Mouse (Mus musculus) urinary bladder, postnatal 10 days (tissue): ENCODE measurements around the gene Bad.
"Not testable (repeated sequence)": the region's sequence is repeated elsewhere in the genome, so short reads cannot be mapped to it uniquely, and the experiment has no call there.

Experiments used
- DNase-seq: peaks from one replicate; pipeline ENCODE4 v3.0.0; 2022; ENCODE audit warnings: low spot score

Bad gene

DNA sequence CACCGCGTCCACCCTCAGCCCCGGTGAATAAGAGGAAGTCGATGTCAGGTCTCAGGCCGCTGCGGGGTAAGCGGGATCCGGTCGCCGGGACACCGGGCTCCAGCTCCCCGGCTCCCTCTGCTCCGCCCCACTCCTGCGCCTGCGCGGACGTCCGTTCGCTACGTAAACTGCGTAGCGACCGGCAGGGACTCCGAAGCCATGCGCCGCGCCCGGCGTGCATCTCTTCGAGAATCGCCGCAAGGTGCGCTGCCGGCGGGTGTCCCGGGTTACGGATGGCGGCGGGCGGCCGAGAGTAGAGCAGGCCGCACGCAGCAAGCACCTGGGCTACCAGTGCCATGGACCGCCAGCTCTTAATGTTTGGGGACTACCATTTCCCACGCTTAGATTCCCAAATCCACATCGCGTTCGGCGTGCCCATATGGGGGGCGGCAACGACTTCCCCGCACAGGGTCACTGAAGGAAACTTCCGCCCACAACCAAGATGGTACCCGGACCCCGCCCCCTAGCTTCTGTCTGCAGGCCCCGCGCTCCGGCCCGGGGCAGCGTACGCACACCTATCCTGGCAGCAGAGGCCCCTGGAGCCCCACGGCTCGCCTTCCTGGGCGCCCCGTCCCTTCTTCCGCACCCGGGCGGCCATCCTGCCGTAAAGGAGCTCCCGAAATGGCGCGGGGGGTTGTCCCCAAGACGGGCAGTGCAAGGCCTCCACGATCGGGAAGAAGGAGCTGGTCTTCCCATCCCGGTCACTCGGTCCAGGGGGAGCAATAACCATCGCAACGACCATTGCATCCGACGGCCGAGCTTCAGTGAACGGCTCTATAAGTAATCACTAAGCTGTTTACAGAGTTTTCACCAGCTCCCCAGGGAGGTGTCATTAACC lies at the start of gene Bad:
Gene Bad (plus strand): TSS at position 490 of the 877 bp plus-strand sequence.
- peak; percentile 79 for DNase-seq

GRCm38 (mm10) chr19:6892512-6892911 lies 49.1 kb upstream of the Bad start:
- no peak for DNase-seq

- no peak for DNase-seq
Observed at GRCm38 (mm10) chr19:6893731-6894451, 47.8 kb upstream of the Bad start.

DNA sequence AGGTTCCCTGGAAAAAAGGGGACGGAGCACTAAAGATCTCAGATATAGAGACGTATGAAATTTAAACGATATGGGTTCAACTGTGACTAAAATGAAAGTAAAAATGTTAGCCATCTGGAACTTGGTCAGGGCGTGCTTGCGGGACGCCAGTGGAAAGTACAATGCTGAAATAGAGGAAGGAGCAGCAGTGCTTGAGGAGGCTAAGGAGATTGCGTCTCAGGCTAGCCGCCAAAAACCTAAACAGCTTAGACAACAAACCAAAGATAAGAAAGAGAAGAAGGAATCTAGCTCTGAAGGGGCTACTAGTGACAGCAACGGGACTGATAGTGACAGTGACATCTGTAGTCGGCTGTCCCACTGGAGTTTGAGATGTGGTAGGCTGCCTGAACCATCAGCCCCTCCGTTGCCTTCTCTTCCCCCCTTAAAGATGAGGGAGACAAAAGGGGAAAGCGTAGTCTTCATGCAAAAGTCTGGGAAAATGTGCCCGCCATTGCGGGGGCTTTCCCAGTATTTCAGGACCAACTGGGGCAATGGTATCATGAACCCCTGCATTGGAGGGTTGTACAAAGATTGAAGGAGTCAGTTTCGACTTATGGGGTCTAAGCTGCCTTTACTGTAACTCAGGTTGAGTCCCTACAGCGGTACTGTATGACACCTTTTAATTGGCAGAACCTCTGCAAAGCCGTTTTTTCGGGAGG lies 45.9 kb upstream of the Bad start:
- DNase-seq: not testable (repeated sequence)

DNA sequence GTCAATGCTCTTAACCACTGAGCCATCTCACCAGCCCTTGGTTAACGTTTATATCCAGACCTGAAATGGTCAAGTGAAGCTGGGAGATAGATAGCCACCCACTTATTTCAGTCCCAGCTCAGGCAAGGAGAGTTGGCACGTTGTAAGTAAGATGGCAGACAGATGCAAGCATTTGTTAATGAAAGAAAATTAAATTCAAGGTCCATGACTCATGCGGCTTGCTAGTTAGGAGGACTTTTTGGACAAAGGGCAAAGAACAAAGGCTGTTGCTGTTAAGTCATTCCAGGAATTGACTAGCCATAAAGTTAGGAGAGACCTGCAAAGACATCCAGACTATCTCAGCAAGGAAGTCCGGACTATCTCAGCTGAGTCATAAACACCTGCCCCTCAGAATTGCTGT lies 42.0 kb upstream of the Bad start:
- no peak for DNase-seq

DNA sequence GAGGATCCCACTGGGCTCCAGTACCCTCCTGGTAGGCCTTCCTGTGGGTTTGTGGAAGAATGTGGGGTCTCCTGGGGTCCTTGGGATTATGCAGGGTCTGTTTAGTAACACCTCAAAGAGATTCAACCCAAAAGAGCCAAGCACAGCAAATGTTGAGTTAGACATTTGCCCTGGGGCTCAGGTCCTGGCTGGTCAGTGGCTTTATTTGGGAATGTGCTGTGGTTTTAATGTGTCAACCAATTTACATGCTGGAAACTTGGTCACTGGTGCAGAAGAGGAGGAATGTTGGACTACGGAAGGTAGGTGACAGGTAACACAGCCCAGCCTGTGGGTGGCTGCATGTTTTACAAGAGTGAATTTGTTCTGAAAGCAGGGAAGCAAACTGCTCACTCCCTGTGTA lies 38.6 kb upstream of the Bad start:
- no peak for DNase-seq

DNA sequence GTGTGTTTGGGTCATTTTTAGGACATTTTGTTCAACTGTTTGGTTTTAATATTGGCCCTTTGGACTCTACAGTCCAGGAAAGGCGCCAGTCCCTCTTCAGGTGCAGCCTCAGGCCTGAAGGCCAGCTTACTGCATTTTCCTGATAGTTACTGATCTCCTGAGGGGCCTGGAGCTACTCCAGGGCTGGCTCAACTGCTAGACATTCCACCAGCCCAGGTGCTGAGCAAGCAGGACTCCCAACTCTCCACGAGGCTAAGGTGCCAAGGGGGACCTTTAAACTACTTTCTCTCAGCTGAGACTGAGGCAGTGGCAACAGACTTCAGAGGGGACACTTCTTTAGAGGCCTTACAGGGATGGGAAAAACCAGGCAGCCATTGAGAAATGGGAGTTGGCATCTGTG lies 36.8 kb upstream of the Bad start:
- no peak for DNase-seq

- DNase-seq: no peak
Observed at GRCm38 (mm10) chr19:6905498-6906159, 36.0 kb upstream of the Bad start.

DNA sequence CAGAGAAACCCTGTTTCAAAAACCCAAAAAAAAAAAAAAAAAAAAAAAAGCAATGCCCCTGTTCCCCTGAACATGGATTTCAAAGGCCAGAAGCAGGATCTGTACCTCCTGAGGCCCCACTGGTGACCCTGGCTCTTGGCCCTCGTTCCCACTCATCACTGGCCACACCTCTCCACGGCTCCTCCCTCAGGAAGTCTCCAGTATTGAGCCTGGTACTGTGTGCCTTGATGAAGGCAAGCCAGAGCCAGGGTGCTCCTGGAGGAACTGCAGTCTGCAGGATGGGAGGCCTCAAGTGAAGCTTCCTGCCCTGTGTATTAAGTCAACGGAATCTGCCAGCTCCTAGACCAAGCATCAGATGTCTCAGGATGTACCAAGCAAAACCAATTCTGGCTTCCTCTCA lies 35.5 kb upstream of the Bad start:
- no peak for DNase-seq

- no peak for DNase-seq
Observed at GRCm38 (mm10) chr19:6907094-6907493, 34.6 kb upstream of the Bad start.

- no peak for DNase-seq
Observed at GRCm38 (mm10) chr19:6907811-6908540, 33.7 kb upstream of the Bad start.

DNA sequence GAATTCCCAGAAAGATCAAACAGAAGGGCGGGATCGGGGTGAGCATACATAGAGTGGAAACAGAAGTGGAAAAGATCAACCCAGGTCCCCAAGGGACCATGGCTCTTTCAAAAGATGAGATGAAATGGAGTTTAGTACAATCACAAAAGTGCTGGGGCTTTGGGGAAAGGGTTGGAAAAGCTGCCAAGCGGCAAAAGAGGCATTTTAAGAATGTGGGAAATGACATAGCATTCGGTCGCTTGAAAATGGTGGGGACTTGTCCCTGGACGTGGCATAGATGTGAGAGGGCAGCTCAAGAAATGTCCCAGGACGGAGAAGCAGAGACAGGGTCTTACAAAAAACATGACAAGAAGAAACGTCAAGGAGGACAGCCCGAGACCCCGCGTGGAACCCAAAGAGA lies 32.6 kb upstream of the Bad start:
- no peak for DNase-seq

- peak; percentile 66 for DNase-seq
Observed at GRCm38 (mm10) chr19:6909507-6910289, 32.0 kb upstream of the Bad start, which contains the start of the genes Trmt112 and Prdx5. Trmt112 (plus strand) TSS chr19:6909698. Prdx5 (minus strand) TSS chr19:6910106.

DNA sequence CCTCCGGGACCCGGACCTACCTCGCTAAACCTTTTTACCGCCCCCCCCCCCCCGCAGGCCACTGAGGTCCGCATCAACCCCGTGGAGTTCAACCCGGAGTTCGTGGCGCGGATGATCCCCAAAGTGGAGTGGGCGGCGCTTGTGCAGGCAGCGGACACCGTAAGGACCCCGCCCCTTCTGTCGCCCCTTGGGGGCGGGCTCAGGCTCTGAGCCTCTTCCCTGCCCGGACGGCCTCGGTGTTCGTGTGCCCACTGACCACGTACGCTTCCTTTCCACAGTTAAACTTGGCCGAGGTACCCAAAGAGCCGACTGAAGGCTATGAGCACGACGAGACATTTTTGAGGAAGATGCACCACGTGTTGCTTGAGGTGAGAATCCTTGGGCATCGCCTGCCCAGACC lies 31.4 kb upstream of the Bad start:
- not testable (repeated sequence) for DNase-seq

- DNase-seq: no peak
Observed at GRCm38 (mm10) chr19:6911101-6912074, 30.3 kb upstream of the Bad start.

GRCm38 (mm10) chr19:6912205-6912970 lies 29.3 kb upstream of the Bad start:
- DNase-seq: no peak

DNA sequence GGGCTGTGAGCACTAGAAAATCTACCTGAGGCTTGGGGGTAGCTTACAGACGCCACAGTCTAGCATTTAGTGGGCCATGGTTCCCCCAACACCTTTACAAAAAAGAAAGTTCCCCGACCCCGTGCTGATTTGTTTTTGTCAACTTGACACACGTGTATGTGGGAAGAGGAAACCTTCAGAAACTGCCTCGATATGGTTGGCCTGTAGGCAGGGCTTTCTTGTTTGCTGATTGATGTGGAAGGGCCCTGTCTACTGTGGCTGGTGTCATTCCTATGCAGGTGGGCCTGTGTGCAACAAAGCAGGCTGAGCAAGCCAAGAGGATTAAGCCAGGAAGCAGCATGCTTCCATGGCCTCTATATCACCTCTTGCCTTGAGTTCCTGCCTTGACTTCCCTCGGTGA lies 28.6 kb upstream of the Bad start:
- no peak for DNase-seq

GRCm38 (mm10) chr19:6913991-6914390 lies 27.7 kb upstream of the Bad start:
- no peak for DNase-seq

- DNase-seq: no peak
Observed at GRCm38 (mm10) chr19:6914540-6914939, 27.1 kb upstream of the Bad start.
